In genomic region chr7:45304869-45305268, GRCm38 (mm10) we compare ENCODE assay signal across 8 mouse cellular contexts. TPM values are rescaled to one million over a fixed set of nuclear protein-coding genes. Genes with fewer than 3 reads are reported as not detected.
DNase-seq lines count a peak whose midpoint lies in the region; ATAC-seq lines count a peak whose summit lies in the region.

No protein-coding gene starts in this region.

- H3K27ac ChIP-seq in embryonic facial prominence, embryonic 12.5 days: no peak overlapping the region
- no peak overlapping the region for H3K27ac ChIP-seq in intestine, embryonic 14.5 days (ENCODE audit: low read depth)
- no peak overlapping the region for H3K27ac ChIP-seq in neural tube, embryonic 13.5 days (replicated peaks)

- peak; percentile 29 for DNase-seq in layer of hippocampus, adult 9-11 months
- no peak for DNase-seq in layer of hippocampus, postnatal 10 days (ENCODE audit: low spot score in 2 of 2)
- DNase-seq in intestine, embryonic 14.5 days (ENCODE audit: low spot score): peak; percentile 60
- DNase-seq in frontal cortex, postnatal 14 days (ENCODE audit: low spot score in 2 of 2): no peak
- no peak for DNase-seq in adrenal gland, adult 2 months

- 0 out of 2 replicates have a peak, but pooled peaks cover 4% of the 10 kb centered on the region for H3K27me3 ChIP-seq in embryonic facial prominence, embryonic 12.5 days
- no peaks in the 10 kb centered on the region for H3K27me3 ChIP-seq in intestine, embryonic 14.5 days (replicated peaks; ENCODE audit: control insufficient read depth, insufficient read depth, low read length)
- no peaks in the 10 kb centered on the region for H3K27me3 ChIP-seq in neural tube, embryonic 13.5 days

- peaks cover 9% of the 10 kb centered on the region; the same call in 1 of the 2 replicates for H3K36me3 ChIP-seq in embryonic facial prominence, embryonic 12.5 days
- peaks cover 20% of the 10 kb centered on the region for H3K36me3 ChIP-seq in intestine, embryonic 14.5 days (ENCODE audit: control insufficient read depth, insufficient read depth, low read length)
- H3K36me3 ChIP-seq in neural tube, embryonic 13.5 days: no peaks in the 10 kb centered on the region

- no peak overlapping the region for H3K9ac ChIP-seq in embryonic facial prominence, embryonic 12.5 days
- H3K9ac ChIP-seq in intestine, embryonic 14.5 days (ENCODE audit: low read length): no peak overlapping the region
- peak overlapping the region; percentile 58 for H3K9ac ChIP-seq in neural tube, embryonic 13.5 days

- no peak for ATAC-seq in embryonic facial prominence, embryonic 12.5 days (ENCODE audit: insufficient number of reproducible peaks, insufficient read depth, low FRiP score, low TSS enrichment)
- peak; percentile 6; the same call in 1 of the 2 replicates for ATAC-seq in intestine, embryonic 14.5 days (replicated peaks; ENCODE audit: low FRiP score, low TSS enrichment, low read depth)
- 0 out of 2 replicates have a peak, but pooled peaks have one; percentile 1 for ATAC-seq in neural tube, embryonic 13.5 days (ENCODE audit: low read depth)
- ATAC-seq in megakaryocyte progenitor cell, adult 5-6 weeks (replicated peaks; ENCODE audit: poor library complexity): no peak

- 0 out of 2 replicates have a peak overlapping the region, but pooled peaks have one; percentile 9 for H3K4me3 ChIP-seq in embryonic facial prominence, embryonic 12.5 days
- H3K4me3 ChIP-seq in intestine, embryonic 14.5 days (ENCODE audit: low read depth, low read length): no peak overlapping the region
- peak overlapping the region; percentile 24 for H3K4me3 ChIP-seq in neural tube, embryonic 13.5 days

- H3K9me3 ChIP-seq in embryonic facial prominence, embryonic 12.5 days: no peaks in the 10 kb centered on the region
- no peaks in the 10 kb centered on the region for H3K9me3 ChIP-seq in intestine, embryonic 14.5 days (ENCODE audit: control insufficient read depth, low read length)
- no peaks in the 10 kb centered on the region for H3K9me3 ChIP-seq in neural tube, embryonic 13.5 days

- H3K4me1 ChIP-seq in embryonic facial prominence, embryonic 12.5 days: no peaks in the 10 kb centered on the region
- H3K4me1 ChIP-seq in intestine, embryonic 14.5 days (replicated peaks; ENCODE audit: control insufficient read depth, insufficient read depth, low read length): 0 out of 2 replicates have a peak, but pooled peaks cover 5% of the 10 kb centered on the region
- H3K4me1 ChIP-seq in neural tube, embryonic 13.5 days (replicated peaks): peaks cover 39% of the 10 kb centered on the region

- WGBS in embryonic facial prominence, embryonic 12.5 days: 17% methylated on average over 12 of the region's 13 CpGs
- 30% methylated on average over 11 of the region's 13 CpGs for WGBS in intestine, embryonic 14.5 days
- 16% methylated on average over 12 of the region's 13 CpGs for WGBS in neural tube, embryonic 13.5 days

- H3K4me2 ChIP-seq in embryonic facial prominence, embryonic 12.5 days (replicated peaks): peak overlapping the region; percentile 38
- H3K4me2 ChIP-seq in intestine, embryonic 14.5 days (ENCODE audit: low read length): peak overlapping the region; percentile 6
- peak overlapping the region; percentile 47 for H3K4me2 ChIP-seq in neural tube, embryonic 13.5 days

RNA-seq across cellular contexts. Expression of gene Slc6a21, which starts 27.6 kb away (rescaled TPM):
- not detected for total RNA-seq in layer of hippocampus, postnatal 10 days (2021)
- not detected in 2 replicates for polyA plus RNA-seq in embryonic facial prominence, embryonic 12.5 days (2016; fragmentation: Nextera tagmentation; extraction: Ambion mirVana)
- polyA plus RNA-seq in intestine, embryonic 14.5 days (2014; fragmentation: Nextera tagmentation; extraction: Ambion mirVana): not detected in 2 replicates
- polyA plus RNA-seq in neural tube, embryonic 13.5 days (2015; fragmentation: Nextera tagmentation; extraction: Ambion mirVana): not detected in 2 replicates
- 0.10 TPM in 1 of 2 replicates, not detected in the other for total RNA-seq in megakaryocyte progenitor cell, adult 5-6 weeks (2015)
- total RNA-seq in megakaryocyte progenitor cell, adult 5-6 weeks (2017): not detected in 2 replicates
- not detected for total RNA-seq in adrenal gland, adult 2 months (2021)
- polyA plus RNA-seq in adrenal gland, adult 2 months (2012; rRNA removed): not detected in 2 replicates

RNA-seq across cellular contexts. Expression of gene Trpm4, which starts 28.7 kb away (rescaled TPM):
- total RNA-seq in layer of hippocampus, postnatal 10 days (2021): 10 to 100 TPM; 19.6 to 20.9 TPM
- 16.1 and 18.5 TPM in 2 replicates for polyA plus RNA-seq in embryonic facial prominence, embryonic 12.5 days (2016; fragmentation: Nextera tagmentation; extraction: Ambion mirVana)
- polyA plus RNA-seq in intestine, embryonic 14.5 days (2014; fragmentation: Nextera tagmentation; extraction: Ambion mirVana): 18.7 and 21.3 TPM in 2 replicates
- 7.1 and 7.2 TPM in 2 replicates for polyA plus RNA-seq in neural tube, embryonic 13.5 days (2015; fragmentation: Nextera tagmentation; extraction: Ambion mirVana)
- 1.0 and 1.8 TPM in 2 replicates for total RNA-seq in megakaryocyte progenitor cell, adult 5-6 weeks (2015)
- total RNA-seq in megakaryocyte progenitor cell, adult 5-6 weeks (2017): 1.2 and 1.4 TPM in 2 replicates
- total RNA-seq in adrenal gland, adult 2 months (2021): 1 to 10 TPM; 5.2 to 9.4 TPM
- polyA plus RNA-seq in adrenal gland, adult 2 months (2012; rRNA removed): 8.8 and 11.2 TPM in 2 replicates

RNA-seq across cellular contexts. Expression of gene Hrc, which starts 30.2 kb away (rescaled TPM):
- under 1 TPM; 0.85 to 0.96 TPM for total RNA-seq in layer of hippocampus, postnatal 10 days (2021)
- 0.81 and 1.5 TPM in 2 replicates for polyA plus RNA-seq in embryonic facial prominence, embryonic 12.5 days (2016; fragmentation: Nextera tagmentation; extraction: Ambion mirVana)
- 0.58 and 0.63 TPM in 2 replicates for polyA plus RNA-seq in intestine, embryonic 14.5 days (2014; fragmentation: Nextera tagmentation; extraction: Ambion mirVana)
- 0.55 and 0.74 TPM in 2 replicates for polyA plus RNA-seq in neural tube, embryonic 13.5 days (2015; fragmentation: Nextera tagmentation; extraction: Ambion mirVana)
- total RNA-seq in megakaryocyte progenitor cell, adult 5-6 weeks (2015): not detected in 2 replicates
- total RNA-seq in megakaryocyte progenitor cell, adult 5-6 weeks (2017): not detected in 2 replicates
- under 1 TPM in 1 of 2 experiments, not detected in 1; 0.23 TPM for total RNA-seq in adrenal gland, adult 2 months (2021)
- 0.18 TPM in 1 of 2 replicates, not detected in the other for polyA plus RNA-seq in adrenal gland, adult 2 months (2012; rRNA removed)

Comparison
In these comparisons a context has a peak if more than half of its experiments do, and no peak if none do; other contexts are left out.
1. DNase-seq: peak in layer of hippocampus, adult 9-11 months (single experiment) and intestine, embryonic 14.5 days (single experiment); none in layer of hippocampus, postnatal 10 days (0 of 2), frontal cortex, postnatal 14 days (0 of 2) and adrenal gland, adult 2 months (single experiment).
2. ATAC-seq: peak in intestine, embryonic 14.5 days (single experiment) and neural tube, embryonic 13.5 days (single experiment); none in embryonic facial prominence, embryonic 12.5 days (single experiment) and megakaryocyte progenitor cell, adult 5-6 weeks (single experiment).
3. Peak in every context shown above with its lines, with median percentiles within 50 percentile points of each other: H3K4me2 ChIP-seq.